Mouse (Mus musculus): ENCODE measurements around the gene Zbtb45. TPM values are rescaled to one million over a fixed set of nuclear protein-coding genes. Genes with fewer than 3 reads are reported as not detected.

Gene Zbtb45
- polyA plus RNA-seq, 1 experiment from 2014 or later: 11.4 TPM

- Histone ChIP-seq H3K27me3 (ENCODE audit: control insufficient read depth, insufficient read depth, low read depth, low read length) (no peaks in the 10 kb centered on the region), H3K27ac (ENCODE audit: low read length) (peak overlapping the region; percentile 93), H3K36me3 (ENCODE audit: control insufficient read depth, insufficient read depth) (no peaks in the 10 kb centered on the region), H3K4me2 (ENCODE audit: low read depth, low read length) (peak overlapping the region; percentile 89), H3K4me3 (ENCODE audit: low read depth, low read length) (peak overlapping the region; percentile 72), H3K9ac (ENCODE audit: low read depth, low read length) (peak overlapping the region; percentile 72), H3K4me1 (ENCODE audit: control insufficient read depth, low read depth, low read length) (peaks cover 20% of the 10 kb centered on the region), H3K9me3 (replicated peaks; ENCODE audit: control insufficient read depth, low read length) (no peaks in the 10 kb centered on the region)
- ATAC-seq (ENCODE audit: low read depth): no peak
- 75% methylated on average over 18 of the region's 18 CpGs for WGBS (ENCODE audit: insufficient replicate concordance)
Observed at GRCm38 (mm10) chr7:12978931-12979722, 30.7 kb downstream of the Zbtb45 start.

- Histone ChIP-seq H3K9me3 (replicated peaks; ENCODE audit: control insufficient read depth, low read length) (no peaks in the 10 kb centered on the region), H3K9ac (ENCODE audit: low read depth, low read length) (peak within 1 kb of the TSS; percentile 72), H3K27ac (ENCODE audit: low read length) (peak within 1 kb of the TSS; percentile 93), H3K36me3 (ENCODE audit: control insufficient read depth, insufficient read depth) (no peaks in the 10 kb centered on the region), H3K4me3 (ENCODE audit: low read depth, low read length) (peak within 1 kb of the TSS; percentile 72), H3K4me1 (ENCODE audit: control insufficient read depth, low read depth, low read length) (peaks cover 20% of the 10 kb centered on the region), H3K27me3 (ENCODE audit: control insufficient read depth, insufficient read depth, low read depth, low read length) (no peaks in the 10 kb centered on the region), H3K4me2 (ENCODE audit: low read depth, low read length) (peak within 1 kb of the TSS; percentile 89)
- peak; percentile 99 for ATAC-seq (ENCODE audit: low read depth)
- WGBS (ENCODE audit: insufficient replicate concordance): under 1% methylated on average over 48 of the region's 49 CpGs
Observed at GRCm38 (mm10) chr7:12977682-12978389, 32.0 kb downstream of the Zbtb45 start, which contains the start of gene Zfp446. Zfp446 (plus strand) TSS chr7:12977848.

GRCm38 (mm10) chr7:12970906-12971305 is 38.9 kb downstream of the Zbtb45 start:
- 84% methylated on average over 25 of the region's 25 CpGs for WGBS (ENCODE audit: insufficient replicate concordance)
- Histone ChIP-seq H3K9me3 (replicated peaks; ENCODE audit: control insufficient read depth, low read length) (no peaks in the 10 kb centered on the region), H3K4me1 (ENCODE audit: control insufficient read depth, low read depth, low read length) (peaks cover 12% of the 10 kb centered on the region), H3K4me2 (ENCODE audit: low read depth, low read length) (no peak overlapping the region), H3K27me3 (ENCODE audit: control insufficient read depth, insufficient read depth, low read depth, low read length) (no peaks in the 10 kb centered on the region), H3K4me3 (ENCODE audit: low read depth, low read length) (no peak overlapping the region), H3K9ac (ENCODE audit: low read depth, low read length) (no peak overlapping the region), H3K27ac (ENCODE audit: low read length) (no peak overlapping the region), H3K36me3 (ENCODE audit: control insufficient read depth, insufficient read depth) (peaks cover 14% of the 10 kb centered on the region)
- no peak for ATAC-seq (ENCODE audit: low read depth)

GRCm38 (mm10) chr7:12966104-12966845 is 43.6 kb downstream of the Zbtb45 start:
- Histone ChIP-seq H3K9ac (ENCODE audit: low read depth, low read length) (peak overlapping the region; percentile 79), H3K27ac (ENCODE audit: low read length) (peak overlapping the region; percentile 85), H3K4me1 (ENCODE audit: control insufficient read depth, low read depth, low read length) (peaks cover 23% of the 10 kb centered on the region), H3K27me3 (ENCODE audit: control insufficient read depth, insufficient read depth, low read depth, low read length) (no peaks in the 10 kb centered on the region), H3K4me2 (ENCODE audit: low read depth, low read length) (peak overlapping the region; percentile 97), H3K36me3 (ENCODE audit: control insufficient read depth, insufficient read depth) (peaks cover 11% of the 10 kb centered on the region), H3K9me3 (replicated peaks; ENCODE audit: control insufficient read depth, low read length) (no peaks in the 10 kb centered on the region), H3K4me3 (ENCODE audit: low read depth, low read length) (peak overlapping the region; percentile 80)
- under 1% methylated on average over 29 of the region's 29 CpGs for WGBS (ENCODE audit: insufficient replicate concordance)
- peak; percentile 83 for ATAC-seq (ENCODE audit: low read depth)

- Histone ChIP-seq H3K4me3 (ENCODE audit: low read depth, low read length) (peak within 1 kb of the TSS; percentile 80), H3K9ac (ENCODE audit: low read depth, low read length) (peak within 1 kb of the TSS; percentile 79), H3K4me1 (ENCODE audit: control insufficient read depth, low read depth, low read length) (peaks cover 23% of the 10 kb centered on the region), H3K36me3 (ENCODE audit: control insufficient read depth, insufficient read depth) (peaks cover 6% of the 10 kb centered on the region), H3K9me3 (replicated peaks; ENCODE audit: control insufficient read depth, low read length) (no peaks in the 10 kb centered on the region), H3K4me2 (ENCODE audit: low read depth, low read length) (peak within 1 kb of the TSS; percentile 97), H3K27me3 (ENCODE audit: control insufficient read depth, insufficient read depth, low read depth, low read length) (no peaks in the 10 kb centered on the region), H3K27ac (ENCODE audit: low read length) (peak within 1 kb of the TSS; percentile 85)
- under 1% methylated on average over 23 of the region's 23 CpGs for WGBS (ENCODE audit: insufficient replicate concordance)
- ATAC-seq (ENCODE audit: low read depth): peak; percentile 93
Observed at GRCm38 (mm10) chr7:12965678-12966091, 44.1 kb downstream of the Zbtb45 start, which contains the start of gene Zfp324. Zfp324 (plus strand) TSS chr7:12965838.

- Histone ChIP-seq H3K4me3 (ENCODE audit: low read depth, low read length) (peak overlapping the region; percentile 68), H3K9me3 (replicated peaks; ENCODE audit: control insufficient read depth, low read length) (no peaks in the 10 kb centered on the region), H3K9ac (ENCODE audit: low read depth, low read length) (peak overlapping the region; percentile 66), H3K36me3 (ENCODE audit: control insufficient read depth, insufficient read depth) (no peaks in the 10 kb centered on the region), H3K27me3 (ENCODE audit: control insufficient read depth, insufficient read depth, low read depth, low read length) (no peaks in the 10 kb centered on the region), H3K4me2 (ENCODE audit: low read depth, low read length) (peak overlapping the region; percentile 68), H3K27ac (ENCODE audit: low read length) (peak overlapping the region; percentile 32), H3K4me1 (ENCODE audit: control insufficient read depth, low read depth, low read length) (peaks cover 12% of the 10 kb centered on the region)
- peak; percentile 39 for ATAC-seq (ENCODE audit: low read depth)
- 2% methylated on average over 29 of the region's 29 CpGs for WGBS (ENCODE audit: insufficient replicate concordance)
Observed at GRCm38 (mm10) chr7:12961511-12962141, 48.2 kb downstream of the Zbtb45 start.

- peaks cover 3% of the 10 kb centered on the region for H3K4me1 ChIP-seq (ENCODE audit: control insufficient read depth, low read depth, low read length)
- WGBS (ENCODE audit: insufficient replicate concordance): 36% methylated on average over 4 of the region's 4 CpGs
- no peaks in the 10 kb centered on the region for H3K27me3 ChIP-seq (ENCODE audit: control insufficient read depth, insufficient read depth, low read depth, low read length)
- H3K9ac ChIP-seq (ENCODE audit: low read depth, low read length): no peak overlapping the region
- no peaks in the 10 kb centered on the region for H3K9me3 ChIP-seq (replicated peaks; ENCODE audit: control insufficient read depth, low read length)
- ATAC-seq (ENCODE audit: low read depth): no peak
- no peak overlapping the region for H3K4me3 ChIP-seq (ENCODE audit: low read depth, low read length)
- H3K27ac ChIP-seq (ENCODE audit: low read length): no peak overlapping the region
- H3K4me2 ChIP-seq (ENCODE audit: low read depth, low read length): no peak overlapping the region
- H3K36me3 ChIP-seq (ENCODE audit: control insufficient read depth, insufficient read depth): no peaks in the 10 kb centered on the region
Observed at GRCm38 (mm10) chr7:12959718-12960117, 50.1 kb downstream of the Zbtb45 start.

GRCm38 (mm10) chr7:12958948-12959347 is 50.9 kb downstream of the Zbtb45 start:
- WGBS (ENCODE audit: insufficient replicate concordance): 51% methylated on average over 4 of the region's 4 CpGs
- no peak overlapping the region for H3K4me2 ChIP-seq (ENCODE audit: low read depth, low read length)
- H3K36me3 ChIP-seq (ENCODE audit: control insufficient read depth, insufficient read depth): no peaks in the 10 kb centered on the region
- no peak overlapping the region for H3K4me3 ChIP-seq (ENCODE audit: low read depth, low read length)
- no peak overlapping the region for H3K9ac ChIP-seq (ENCODE audit: low read depth, low read length)
- no peaks in the 10 kb centered on the region for H3K27me3 ChIP-seq (ENCODE audit: control insufficient read depth, insufficient read depth, low read depth, low read length)
- ATAC-seq (ENCODE audit: low read depth): no peak
- H3K27ac ChIP-seq (ENCODE audit: low read length): no peak overlapping the region
- peaks cover 3% of the 10 kb centered on the region for H3K4me1 ChIP-seq (ENCODE audit: control insufficient read depth, low read depth, low read length)
- H3K9me3 ChIP-seq (replicated peaks; ENCODE audit: control insufficient read depth, low read length): no peaks in the 10 kb centered on the region
